7 mouse cellular contexts compared by ENCODE assay signal in the genomic region with DNA sequence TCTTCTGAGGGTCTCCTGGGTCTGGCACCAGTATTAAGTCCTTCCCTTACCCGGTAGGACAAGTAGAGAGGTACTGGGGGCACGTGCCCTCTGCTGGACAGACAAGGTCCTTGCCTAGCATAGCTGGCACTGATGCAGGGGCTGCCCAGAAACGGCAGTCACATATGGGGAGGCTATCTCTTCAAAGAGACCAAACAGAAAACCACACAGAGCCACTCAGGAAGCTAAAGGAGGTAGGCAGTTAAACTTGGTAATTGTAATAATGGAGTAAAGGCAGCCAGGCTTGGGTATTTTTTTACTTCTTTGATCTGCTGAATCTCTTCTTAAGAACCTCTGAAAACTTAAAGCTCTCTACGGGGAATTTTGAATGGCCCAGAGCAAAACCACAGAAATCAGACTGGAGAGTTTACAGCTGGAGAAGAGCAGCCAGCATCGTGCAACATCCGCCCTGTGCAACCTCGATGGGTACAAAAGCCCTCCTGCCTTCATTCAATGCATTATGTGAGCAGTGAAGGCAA. TPM values are rescaled to one million over a fixed set of nuclear protein-coding genes. Genes with fewer than 3 reads are reported as not detected.
DNase-seq lines count a peak whose midpoint lies in the region; ATAC-seq and TF ChIP-seq lines count a peak whose summit lies in the region.

No protein-coding gene starts in this region.

- DNase-seq in left cerebral cortex, postnatal 4 days = peak; percentile 64
- DNase-seq in left cerebral cortex, adult 18-20 months (ENCODE audit: low spot score in 2 of 2) = no peak
- DNase-seq in adipocyte (ENCODE audit: low spot score) = peak; percentile 43
- peak; percentile 52 for DNase-seq in liver, postnatal 0 days
- DNase-seq in thymus, postnatal 0 days (ENCODE audit: low spot score) = peak; percentile 79

- 0 out of 2 replicates have a peak overlapping the region, but pooled peaks have one; percentile 7 for H3K27ac ChIP-seq in heart, embryonic 16.5 days (ENCODE audit: low read length)
- H3K27ac ChIP-seq in liver, postnatal 0 days (ENCODE audit: low read depth) = peak overlapping the region; percentile 44; the same call in 1 of the 2 replicates
- no peak overlapping the region for H3K27ac ChIP-seq in forebrain, embryonic 12.5 days

- peaks cover 37% of the 10 kb centered on the region for H3K4me1 ChIP-seq in heart, embryonic 16.5 days (ENCODE audit: control insufficient read depth, insufficient read depth, low read length)
- H3K4me1 ChIP-seq in liver, postnatal 0 days (ENCODE audit: insufficient read depth) = peaks cover 57% of the 10 kb centered on the region
- peaks cover 10% of the 10 kb centered on the region for H3K4me1 ChIP-seq in forebrain, embryonic 12.5 days

- H3K27me3 ChIP-seq in heart, embryonic 16.5 days (ENCODE audit: control insufficient read depth, insufficient read depth, low read length) = no peaks in the 10 kb centered on the region
- H3K27me3 ChIP-seq in liver, postnatal 0 days (ENCODE audit: insufficient read depth, low read length) = no peaks in the 10 kb centered on the region
- no peaks in the 10 kb centered on the region for H3K27me3 ChIP-seq in forebrain, embryonic 12.5 days

- intact Hi-C loops in left cerebral cortex, postnatal 4 days (cut with DNase I) = no loop called here

- ATAC-seq in heart, embryonic 16.5 days (replicated peaks; ENCODE audit: extremely low read depth, insufficient read depth, low FRiP score) = peak; percentile 69; the same call in 1 of the 2 replicates
- peak; percentile 43 for ATAC-seq in liver, postnatal 0 days
- ATAC-seq in forebrain, embryonic 12.5 days (ENCODE audit: low FRiP score) = no peak

- H3K36me3 ChIP-seq in heart, embryonic 16.5 days (ENCODE audit: control insufficient read depth, insufficient read depth) = no peaks in the 10 kb centered on the region
- H3K36me3 ChIP-seq in liver, postnatal 0 days (replicated peaks; ENCODE audit: insufficient read depth, low read length) = no peaks in the 10 kb centered on the region
- H3K36me3 ChIP-seq in forebrain, embryonic 12.5 days (replicated peaks) = no peaks in the 10 kb centered on the region

- H3K4me3 ChIP-seq in heart, embryonic 16.5 days (ENCODE audit: low read length) = no peak overlapping the region
- H3K4me3 ChIP-seq in liver, postnatal 0 days (ENCODE audit: low read depth, low read length) = no peak overlapping the region
- no peak overlapping the region for H3K4me3 ChIP-seq in forebrain, embryonic 12.5 days (replicated peaks)

- H3K9ac ChIP-seq in heart, embryonic 16.5 days (ENCODE audit: low read length) = no peak overlapping the region
- no peak overlapping the region for H3K9ac ChIP-seq in liver, postnatal 0 days (replicated peaks)
- H3K9ac ChIP-seq in forebrain, embryonic 12.5 days = no peak overlapping the region

- no peak for TF ChIP-seq EP300 in liver, postnatal 0 days (IDR thresholded peaks at IDR 0.05; ENCODE audit: low read depth)

- WGBS in heart, embryonic 16.5 days = 44% methylated on average over 7 of the region's 7 CpGs
- 29% methylated on average over 7 of the region's 7 CpGs for WGBS in liver, postnatal 0 days (ENCODE audit: insufficient replicate concordance)
- 40% methylated on average over 7 of the region's 7 CpGs for WGBS in forebrain, embryonic 12.5 days

- H3K4me2 ChIP-seq in heart, embryonic 16.5 days (ENCODE audit: low read depth, low read length) = peak overlapping the region; percentile 14; the same call in 1 of the 2 replicates
- peak overlapping the region; percentile 51 for H3K4me2 ChIP-seq in liver, postnatal 0 days (ENCODE audit: low read depth, low read length)
- H3K4me2 ChIP-seq in forebrain, embryonic 12.5 days = no peak overlapping the region

- H3K9me3 ChIP-seq in heart, embryonic 16.5 days (replicated peaks; ENCODE audit: control insufficient read depth, low read length) = no peaks in the 10 kb centered on the region
- H3K9me3 ChIP-seq in liver, postnatal 0 days (ENCODE audit: low read length) = no peaks in the 10 kb centered on the region
- H3K9me3 ChIP-seq in forebrain, embryonic 12.5 days = no peaks in the 10 kb centered on the region

- peak; percentile 71 for TF ChIP-seq CTCF in liver, postnatal 0 days (IDR thresholded peaks at IDR 0.05; ENCODE audit: low read depth)

RNA-seq across cellular contexts. Expression of gene Cyth1, which starts 16.0 kb away (rescaled TPM):
- total RNA-seq in left cerebral cortex, postnatal 4 days (2021) = 10 to 100 TPM; 66.3 to 70.5 TPM
- total RNA-seq in left cerebral cortex, adult 18-20 months (2021) = 10 to 100 TPM; 62.0 to 68.2 TPM
- 22.2 and 24.0 TPM in 2 replicates for polyA plus RNA-seq in heart, embryonic 16.5 days (2015; fragmentation: Nextera tagmentation; extraction: Ambion mirVana)
- 7.0 and 7.9 TPM in 2 replicates for polyA plus RNA-seq in liver, postnatal 0 days (2015; fragmentation: Nextera tagmentation; extraction: Ambion mirVana)
- 44.7 and 46.1 TPM in 2 replicates for polyA plus RNA-seq in thymus, postnatal 0 days (2015; fragmentation: Nextera tagmentation; extraction: Ambion mirVana)
- 24.0 and 24.9 TPM in 2 replicates for polyA plus RNA-seq in forebrain, embryonic 12.5 days (2016; fragmentation: Nextera tagmentation; extraction: Ambion mirVana)

RNA-seq across cellular contexts. Expression of gene Usp36, which starts 57.7 kb away (rescaled TPM):
- total RNA-seq in left cerebral cortex, postnatal 4 days (2021) = 10 to 100 TPM; 27.3 to 30.2 TPM
- total RNA-seq in left cerebral cortex, adult 18-20 months (2021) = 10 to 100 TPM; 29.3 to 30.3 TPM
- polyA plus RNA-seq in heart, embryonic 16.5 days (2015; fragmentation: Nextera tagmentation; extraction: Ambion mirVana) = 13.5 and 14.2 TPM in 2 replicates
- polyA plus RNA-seq in liver, postnatal 0 days (2015; fragmentation: Nextera tagmentation; extraction: Ambion mirVana) = 3.2 and 3.8 TPM in 2 replicates
- 13.0 and 15.2 TPM in 2 replicates for polyA plus RNA-seq in thymus, postnatal 0 days (2015; fragmentation: Nextera tagmentation; extraction: Ambion mirVana)
- 17.1 and 19.6 TPM in 2 replicates for polyA plus RNA-seq in forebrain, embryonic 12.5 days (2016; fragmentation: Nextera tagmentation; extraction: Ambion mirVana)

Comparison
In these comparisons a context has a peak if more than half of its experiments do, and no peak if none do; other contexts are left out.
1. DNase-seq: peak in left cerebral cortex, postnatal 4 days (single experiment), adipocyte (single experiment), liver, postnatal 0 days (single experiment) and thymus, postnatal 0 days (single experiment); none in left cerebral cortex, adult 18-20 months (0 of 2).